Mouse (Mus musculus) MEL (cell line): Measurements from ENCODE around the gene Megf8. TPM values are rescaled to one million over a fixed set of nuclear protein-coding genes. Genes with fewer than 3 reads are reported as not detected.

ENCODE experiments used
- DNase-seq: peaks from one replicate; pipeline ENCODE4 v3.0.0; 2011; ENCODE audit warnings: low read depth, low spot score
- H3K27ac ChIP-seq: 2 replicates; pipeline ENCODE4 v1.5.1; 2012; ENCODE audit warnings: low read depth, mild to moderate bottlenecking, control low read depth, low read length, moderate library complexity; ENCODE audit not compliant: control insufficient read depth
- H3K27me3 ChIP-seq, 2 experiments: fragments of 150-350 bp in 1 of 2; sonication (generic) in 1 of 2; 2 replicates each; pipeline ENCODE4 v1.6.1; 2012; ENCODE audit warnings: low read length in 2 of 2, mild to moderate bottlenecking in 2 of 2, improper control_type of control experiment in 1 of 2, moderate library complexity in 1 of 2; ENCODE audit not compliant: insufficient read depth in 2 of 2, control insufficient read depth in 1 of 2
- H3K36me3 ChIP-seq, 2 experiments: 2 replicates each; pipeline ENCODE4 v1.6.1; 2012 to 2014; ENCODE audit warnings: low read length in 2 of 2, improper control_type of control experiment in 1 of 2, inconsistent platforms in 1 of 2, mild to moderate bottlenecking in 1 of 2; ENCODE audit not compliant: insufficient read depth in 2 of 2, control insufficient read depth in 1 of 2
- H3K4me1 ChIP-seq, 2 experiments: fragments of 150-350 bp in 1 of 2; sonication (generic) in 1 of 2; 2 replicates each; pipeline ENCODE4 v1.6.1; 2012; ENCODE audit warnings: low read length in 2 of 2, improper control_type of control experiment in 1 of 2, mild to moderate bottlenecking in 1 of 2; ENCODE audit not compliant: insufficient read depth in 2 of 2, control insufficient read depth in 1 of 2
- H3K4me3 ChIP-seq, 2 experiments: fragments of 150-350 bp in 1 of 2; sonication (generic) in 1 of 2; 2 replicates each; pipeline ENCODE4 v1.5.1; 2012; ENCODE audit warnings: low read depth in 2 of 2, low read length in 2 of 2, mild to moderate bottlenecking in 2 of 2, moderate library complexity in 2 of 2, control low read depth in 1 of 2, improper control_type of control experiment in 1 of 2; ENCODE audit not compliant: control insufficient read depth in 1 of 2, insufficient read depth in 1 of 2
- H3K79me2 ChIP-seq: 2 replicates; pipeline ENCODE4 v1.6.1; 2012; ENCODE audit warnings: mild to moderate bottlenecking, low read length, moderate library complexity; ENCODE audit not compliant: control insufficient read depth, poor library complexity, insufficient read depth
- H3K9ac ChIP-seq: 2 replicates; pipeline ENCODE4 v1.6.1; 2012; ENCODE audit warnings: low read depth, mild to moderate bottlenecking, control low read depth, low read length, moderate library complexity; ENCODE audit not compliant: control insufficient read depth, poor library complexity, severe bottlenecking
- H3K9me3 ChIP-seq: fragments of 150-350 bp; sonication (generic); replicated peaks from 2 replicates; pipeline ENCODE4 v1.6.1; 2012; ENCODE audit warnings: mild to moderate bottlenecking, low read length, improper control_type of control experiment, moderate library complexity; ENCODE audit not compliant: insufficient read depth
- CHD1 ChIP-seq: IDR thresholded peaks from 2 replicates; pipeline ENCODE4 v1.6.1; 2012; ENCODE audit warnings: low read depth, mild to moderate bottlenecking, inconsistent platforms, low read length, improper control_type of control experiment
- CHD2 ChIP-seq: IDR thresholded peaks from 2 replicates; pipeline ENCODE4 v1.6.1; 2011; ENCODE audit warnings: low read length, improper control_type of control experiment
- GABPA ChIP-seq: IDR thresholded peaks from 2 replicates; pipeline ENCODE4 v1.6.1; 2012; ENCODE audit warnings: low read depth, mild to moderate bottlenecking, inconsistent platforms, low read length, improper control_type of control experiment, moderate library complexity
- HCFC1 ChIP-seq: IDR thresholded peaks from 2 replicates; pipeline ENCODE4 v1.6.1; 2012; ENCODE audit warnings: low read depth, mild to moderate bottlenecking, inconsistent platforms, low read length, improper control_type of control experiment, moderate library complexity
- MYB ChIP-seq: IDR thresholded peaks from 2 replicates; pipeline ENCODE4 v1.6.1; 2011; ENCODE audit warnings: mild to moderate bottlenecking, low read depth, low read length, improper control_type of control experiment
- MYC ChIP-seq: IDR thresholded peaks from 2 replicates; pipeline ENCODE4 v1.6.1; 2011; ENCODE audit warnings: low read depth, mild to moderate bottlenecking, low read length, improper control_type of control experiment, moderate library complexity
- POLR2A ChIP-seq, 2 experiments: IDR thresholded peaks; 2 replicates each; pipeline ENCODE4 v1.6.1; 2011 to 2012; ENCODE audit warnings: low read length in 2 of 2, mild to moderate bottlenecking in 2 of 2, control low read depth in 1 of 2, improper control_type of control experiment in 1 of 2, low read depth in 1 of 2, moderate library complexity in 1 of 2; ENCODE audit not compliant: control insufficient read depth in 1 of 2, insufficient read depth in 1 of 2, poor library complexity in 1 of 2
- SMC3 ChIP-seq: IDR thresholded peaks from 2 replicates; pipeline ENCODE4 v1.6.1; 2011; ENCODE audit warnings: low read depth, low read length, improper control_type of control experiment
- TAL1 ChIP-seq: IDR thresholded peaks from 2 replicates; pipeline ENCODE4 v1.6.1; 2012; ENCODE audit warnings: mild to moderate bottlenecking, inconsistent platforms, low read length, moderate library complexity, mixed read lengths
- TBP ChIP-seq: IDR thresholded peaks from 2 replicates; pipeline ENCODE4 v1.8.0; 2011; ENCODE audit warnings: low read depth, low read length, improper control_type of control experiment
- USF2 ChIP-seq, 2 experiments: IDR thresholded peaks; 2 replicates each; pipeline ENCODE4 v1.6.1; 2011 to 2012; ENCODE audit warnings: improper control_type of control experiment in 2 of 2, low read length in 2 of 2, borderline replicate concordance in 1 of 2, inconsistent platforms in 1 of 2, low read depth in 1 of 2, mild to moderate bottlenecking in 1 of 2; ENCODE audit not compliant: insufficient read depth in 1 of 2
- ZC3H11A ChIP-seq: IDR thresholded peaks from 2 replicates; pipeline ENCODE4 v1.6.1; 2012; ENCODE audit warnings: low read depth, mild to moderate bottlenecking, inconsistent platforms, low read length, improper control_type of control experiment
- ZKSCAN1 ChIP-seq: IDR thresholded peaks from 2 replicates; pipeline ENCODE4 v1.6.1; 2012; ENCODE audit warnings: low read depth, mild to moderate bottlenecking, inconsistent platforms, low read length, improper control_type of control experiment, moderate library complexity
- ZMIZ1 ChIP-seq: IDR thresholded peaks from 2 replicates; pipeline ENCODE4 v1.6.1; 2012; ENCODE audit warnings: low read depth, mild to moderate bottlenecking, inconsistent platforms, low read length, improper control_type of control experiment, moderate library complexity
- polyA plus RNA-seq, 2 experiments: library from polyadenylated mRNA; stranded (reverse) in 1 of 2; unstranded in 1 of 2; fragments of >175 nt in 1 of 2; fragments of >200 nt in 1 of 2; gene quantifications; 2 replicates each; pipeline versions ENCODE4 v1.2.1 to v1.2.4; 2012; ENCODE audit warnings: low replicate concordance in 2 of 2, low read depth in 1 of 2; ENCODE audit not compliant: insufficient read length in 2 of 2, insufficient read depth in 1 of 2, missing spikeins in 1 of 2
- total RNA-seq: library from RNA; depleted of rRNA; stranded (reverse); fragments of 300-350 nt; gene quantifications from 2 replicates; pipeline ENCODE4 v1.2.3, GENCODE M21; 2012

Gene Megf8
- total and polyA plus RNA-seq, 3 experiments = 12.7 to 22.0 TPM; not detected in 1

GRCm38 (mm10) chr7:25274571-25274970 lies 42.4 kb upstream of the Megf8 start (continued):
- no peak for TF ChIP-seq ZMIZ1

GRCm38 (mm10) chr7:25274996-25275395 lies 42.0 kb upstream of the Megf8 start:
- H3K27me3 ChIP-seq = no peaks in the 10 kb centered on the region
- peak overlapping the region; percentile 52 for H3K9ac ChIP-seq
- peaks cover 0 to 48% of the 10 kb centered on the region in 2 experiments; a peak in 2 of 4 replicates for H3K36me3 ChIP-seq
- peak overlapping the region; percentile 94 for H3K27ac ChIP-seq
- no peak for DNase-seq
- H3K4me1 ChIP-seq = peaks cover 29 to 56% of the 10 kb centered on the region in 2 experiments
- H3K79me2 ChIP-seq = peaks cover 28% of the 10 kb centered on the region
- no peak overlapping the region for H3K4me3 ChIP-seq
- H3K9me3 ChIP-seq = no peaks in the 10 kb centered on the region
- TF ChIP-seq CHD1 = no peak
- no peak for TF ChIP-seq ZC3H11A
- TF ChIP-seq MYB = no peak
- no peak for TF ChIP-seq TBP
- no peak for TF ChIP-seq TAL1
- no peak for TF ChIP-seq MYC
- TF ChIP-seq GABPA = no peak
- no peak for TF ChIP-seq HCFC1
- no peak for TF ChIP-seq SMC3
- no peak for TF ChIP-seq ZKSCAN1

GRCm38 (mm10) chr7:25275555-25276298 lies 41.2 kb upstream of the Megf8 start:
- TF ChIP-seq POLR2A (IDR thresholded peaks at IDR 0.05; ENCODE audit: control insufficient read depth in 1 of 2, insufficient read depth in 1 of 2, low read depth in 1 of 2, low read length in 2 of 2, poor library complexity in 1 of 2) = 0 out of 4 replicates have a peak, but pooled peaks of 1 of the 2 experiments have one; percentile 13
- no peak for TF ChIP-seq GABPA
- no peak for TF ChIP-seq USF2 (IDR thresholded peaks at IDR 0.05; ENCODE audit: borderline replicate concordance in 1 of 2, insufficient read depth in 1 of 2, low read depth in 1 of 2, low read length in 2 of 2)
- no peak for TF ChIP-seq CHD2
- no peak for TF ChIP-seq MYB
- TF ChIP-seq, all 39 proteins: peak for 1
- Histone ChIP-seq H3K4me1 (peaks cover 29 to 55% of the 10 kb centered on the region in 2 experiments), H3K27ac (no peak overlapping the region; the same call in 1 of the 2 replicates)

More at GRCm38 (mm10) chr7:25275555-25276298, 41.2 kb upstream of the Megf8 start:
- DNase-seq = no peak
- Histone ChIP-seq H3K27me3 (no peaks in the 10 kb centered on the region), H3K9ac (peak overlapping the region; percentile 6), H3K36me3 (peaks cover 0 to 49% of the 10 kb centered on the region in 2 experiments; a peak in 2 of 4 replicates), H3K9me3 (no peaks in the 10 kb centered on the region), H3K79me2 (peaks cover 23% of the 10 kb centered on the region), H3K4me3 (no peak overlapping the region)
